Mouse (Mus musculus): ENCODE data around the gene Mbtps2. TPM values are rescaled to one million over a fixed set of nuclear protein-coding genes. Genes with fewer than 3 reads are reported as not detected.

Mbtps2 gene
- polyA plus RNA-seq, 1 experiment from 2014 or later, result 27.9 TPM

- Histone ChIP-seq H3K27me3 (replicated peaks; ENCODE audit: control insufficient read depth, insufficient read depth, low read length) (no peaks in the 10 kb centered on the region), H3K9me3 (replicated peaks; ENCODE audit: control insufficient read depth, low read length) (no peaks in the 10 kb centered on the region), H3K4me2 (ENCODE audit: low read length) (peak overlapping the region; percentile 51), H3K4me1 (ENCODE audit: control insufficient read depth, insufficient read depth, low read length) (no peaks in the 10 kb centered on the region), H3K27ac (ENCODE audit: low read depth, low read length) (peak overlapping the region; percentile 91), H3K9ac (ENCODE audit: low read length) (peak overlapping the region; percentile 88), H3K4me3 (ENCODE audit: low read depth, low read length) (peak overlapping the region; percentile 52), H3K36me3 (ENCODE audit: control insufficient read depth, insufficient read depth, low read length) (no peaks in the 10 kb centered on the region)
- ATAC-seq (peak; percentile 79), DNase-seq (ENCODE audit: low spot score) (peak; percentile 53)
- WGBS, result 29% methylated on average over 76 of the region's 104 CpGs
Observed at GRCm38 (mm10) chrX:157491145-157491935, 107.2 kb downstream of the Mbtps2 start.

DNA sequence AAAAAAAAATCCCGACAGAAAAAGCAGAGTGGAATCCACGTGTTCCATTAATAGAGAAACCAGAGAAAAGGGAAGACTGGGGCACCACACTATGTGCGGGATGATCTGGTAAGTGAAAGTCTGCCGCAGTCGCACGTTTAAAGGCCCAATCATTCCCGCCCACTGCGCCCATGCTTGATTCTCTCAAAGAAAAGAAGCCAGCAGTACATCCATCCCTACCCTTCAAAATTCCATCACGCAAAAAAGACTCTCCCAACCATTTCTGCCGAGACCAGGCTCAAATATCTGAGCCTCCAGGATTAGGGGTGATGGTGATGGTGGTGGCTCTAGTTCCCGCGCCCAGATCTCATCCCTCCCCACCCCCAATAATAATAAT is 107.8 kb downstream of the Mbtps2 start:
- peak overlapping the region; percentile 51 for H3K4me2 ChIP-seq (ENCODE audit: low read length)
- H3K9ac ChIP-seq (ENCODE audit: low read length), result peak overlapping the region; percentile 88
- H3K36me3 ChIP-seq (ENCODE audit: control insufficient read depth, insufficient read depth, low read length), result no peaks in the 10 kb centered on the region
- WGBS, result 34% methylated on average over 12 of the region's 12 CpGs
- H3K9me3 ChIP-seq (replicated peaks; ENCODE audit: control insufficient read depth, low read length), result no peaks in the 10 kb centered on the region
- ATAC-seq (no peak), DNase-seq (ENCODE audit: low spot score) (peak; percentile 45)
- H3K4me1 ChIP-seq (ENCODE audit: control insufficient read depth, insufficient read depth, low read length), result no peaks in the 10 kb centered on the region
- H3K27me3 ChIP-seq (replicated peaks; ENCODE audit: control insufficient read depth, insufficient read depth, low read length), result no peaks in the 10 kb centered on the region
- peak overlapping the region; percentile 91 for H3K27ac ChIP-seq (ENCODE audit: low read depth, low read length)
- peak overlapping the region; percentile 52 for H3K4me3 ChIP-seq (ENCODE audit: low read depth, low read length)

- no peaks in the 10 kb centered on the region for H3K36me3 ChIP-seq (ENCODE audit: control insufficient read depth, insufficient read depth, low read length)
- 30% methylated on average over 8 of the region's 9 CpGs for WGBS
- peak overlapping the region; percentile 51 for H3K4me2 ChIP-seq (ENCODE audit: low read length)
- peak overlapping the region; percentile 88 for H3K9ac ChIP-seq (ENCODE audit: low read length)
- DNase-seq (ENCODE audit: low spot score) (peak; percentile 33), ATAC-seq (no peak)
- H3K9me3 ChIP-seq (replicated peaks; ENCODE audit: control insufficient read depth, low read length), result no peaks in the 10 kb centered on the region
- H3K27ac ChIP-seq (ENCODE audit: low read depth, low read length), result no peak overlapping the region
- no peaks in the 10 kb centered on the region for H3K4me1 ChIP-seq (ENCODE audit: control insufficient read depth, insufficient read depth, low read length)
- H3K27me3 ChIP-seq (replicated peaks; ENCODE audit: control insufficient read depth, insufficient read depth, low read length), result no peaks in the 10 kb centered on the region
- peak overlapping the region; percentile 52 for H3K4me3 ChIP-seq (ENCODE audit: low read depth, low read length)
Observed at GRCm38 (mm10) chrX:157489871-157490721, 108.4 kb downstream of the Mbtps2 start.

DNA sequence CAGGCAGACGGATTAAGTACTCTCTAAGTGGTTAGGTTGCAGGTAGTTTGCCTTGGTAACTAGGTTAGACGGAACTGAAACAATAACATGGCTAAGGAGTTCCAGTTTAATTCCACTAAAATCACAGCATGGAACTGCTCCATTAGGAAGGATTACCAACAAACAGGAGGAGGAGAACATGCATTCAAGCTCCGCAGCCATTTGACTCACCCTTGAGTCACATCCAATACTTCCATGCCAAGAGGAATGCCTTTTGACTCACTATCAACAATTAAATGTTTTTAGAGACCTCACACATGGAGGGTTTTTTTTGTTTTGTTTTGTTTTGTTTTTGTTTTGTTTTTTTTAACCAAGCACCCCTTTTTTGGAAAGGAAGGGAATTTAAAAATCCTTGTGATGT is 109.7 kb downstream of the Mbtps2 start:
- Histone ChIP-seq H3K36me3 (ENCODE audit: control insufficient read depth, insufficient read depth, low read length) (no peaks in the 10 kb centered on the region), H3K4me2 (ENCODE audit: low read length) (no peak overlapping the region), H3K27ac (ENCODE audit: low read depth, low read length) (no peak overlapping the region), H3K27me3 (replicated peaks; ENCODE audit: control insufficient read depth, insufficient read depth, low read length) (no peaks in the 10 kb centered on the region), H3K4me3 (ENCODE audit: low read depth, low read length) (no peak overlapping the region), H3K9ac (ENCODE audit: low read length) (no peak overlapping the region), H3K9me3 (replicated peaks; ENCODE audit: control insufficient read depth, low read length) (no peaks in the 10 kb centered on the region), H3K4me1 (ENCODE audit: control insufficient read depth, insufficient read depth, low read length) (no peaks in the 10 kb centered on the region)
- DNase-seq (ENCODE audit: low spot score), result no peak
- 63% methylated on average over 3 of the region's 3 CpGs for WGBS
- no peak for ATAC-seq

DNA sequence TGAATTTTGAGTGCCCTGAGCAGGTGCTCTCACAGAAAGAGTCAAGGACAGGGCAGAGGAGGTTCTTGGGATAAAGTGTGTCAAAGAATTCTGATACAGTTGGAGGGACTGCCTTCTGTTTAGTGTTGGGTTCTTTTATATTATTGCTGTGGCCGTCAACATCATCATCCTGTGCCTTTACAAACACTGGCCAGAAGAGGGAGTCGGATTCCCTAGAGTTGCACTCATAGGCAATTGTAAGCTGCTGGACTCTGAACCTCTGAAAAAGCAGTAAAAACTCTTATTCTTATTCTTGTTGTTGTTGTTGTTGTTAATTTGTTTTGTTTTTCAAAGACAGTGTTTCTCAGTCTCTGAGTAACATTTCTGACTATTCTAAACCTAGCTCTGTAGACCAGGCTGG is 111.8 kb downstream of the Mbtps2 start:
- 54% methylated on average over 2 of the region's 2 CpGs for WGBS
- DNase-seq (ENCODE audit: low spot score) (peak; percentile 46), ATAC-seq (no peak)
- no peaks in the 10 kb centered on the region for H3K4me1 ChIP-seq (ENCODE audit: control insufficient read depth, insufficient read depth, low read length)
- no peak overlapping the region for H3K9ac ChIP-seq (ENCODE audit: low read length)
- H3K27me3 ChIP-seq (replicated peaks; ENCODE audit: control insufficient read depth, insufficient read depth, low read length), result no peaks in the 10 kb centered on the region
- H3K4me2 ChIP-seq (ENCODE audit: low read length), result no peak overlapping the region
- H3K9me3 ChIP-seq (replicated peaks; ENCODE audit: control insufficient read depth, low read length), result no peaks in the 10 kb centered on the region
- no peak overlapping the region for H3K4me3 ChIP-seq (ENCODE audit: low read depth, low read length)
- H3K36me3 ChIP-seq (ENCODE audit: control insufficient read depth, insufficient read depth, low read length), result no peaks in the 10 kb centered on the region
- no peak overlapping the region for H3K27ac ChIP-seq (ENCODE audit: low read depth, low read length)

Other genes starting within 250 kb of the Mbtps2 start
- gene Phex, start 183.4 kb downstream of the Mbtps2 start, polyA plus RNA-seq (2014; fragmentation: Nextera tagmentation; extraction: Ambion mirVana), result 0.11 and 0.27 TPM in 2 replicates
- 102 and 111 TPM in 2 replicates for gene Sms, start 106.4 kb downstream of the Mbtps2 start, polyA plus RNA-seq (2014; fragmentation: Nextera tagmentation; extraction: Ambion mirVana)
- 2.7 and 3.1 TPM in 2 replicates for gene Yy2, start 29.7 kb downstream of the Mbtps2 start, polyA plus RNA-seq (2014; fragmentation: Nextera tagmentation; extraction: Ambion mirVana)
- gene Smpx, start 100.2 kb upstream of the Mbtps2 start, polyA plus RNA-seq (2014; fragmentation: Nextera tagmentation; extraction: Ambion mirVana), result not detected in 2 replicates
- 1.2 TPM in 2 replicates for gene Klhl34, start 219.7 kb upstream of the Mbtps2 start, polyA plus RNA-seq (2014; fragmentation: Nextera tagmentation; extraction: Ambion mirVana)